Comparison of ENCODE assay signal across 8 mouse cellular contexts in the genomic region with DNA sequence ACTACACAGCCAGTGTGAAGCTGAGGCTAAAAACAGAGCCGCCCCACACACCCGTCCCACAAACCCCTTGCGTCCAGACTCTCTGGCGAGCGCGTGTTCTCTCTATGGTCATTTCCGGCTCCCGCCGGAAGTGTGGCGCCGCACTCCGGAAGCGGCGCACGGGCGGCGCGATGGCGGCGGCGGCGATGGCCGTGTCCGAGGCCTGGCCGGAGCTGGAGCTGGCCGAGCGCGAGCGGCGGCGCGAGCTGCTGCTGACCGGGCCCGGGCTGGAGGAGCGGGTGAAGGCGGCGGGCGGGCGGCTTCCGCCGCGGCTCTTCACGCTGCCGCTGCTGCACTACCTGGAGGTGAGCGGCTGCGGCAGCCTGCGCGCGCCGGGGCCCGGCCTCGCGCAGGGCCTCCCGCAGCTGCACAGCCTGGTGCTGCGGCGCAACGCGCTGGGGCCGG. TPM values are rescaled to one million over a fixed set of nuclear protein-coding genes. Genes with fewer than 3 reads are reported as not detected.
DNase-seq lines count a peak whose midpoint lies in the region; ATAC-seq and TF ChIP-seq lines count a peak whose summit lies in the region.

A gene (plus strand): TSS at position 86 of the 444 bp plus-strand sequence.

- no peak for TF ChIP-seq EP300 in liver, embryonic 14.5 days (IDR thresholded peaks at IDR 0.05; ENCODE audit: low read depth)

- DNase-seq in CD8-positive naive resting alpha-beta T cell, adult 2 months (ENCODE audit: low read depth in 2 of 2, low spot score in 2 of 2) = peak; percentile 37 to 49
- DNase-seq in brain, embryonic 18.5 days (ENCODE audit: low read depth, low spot score) = peak; percentile 78
- DNase-seq in liver, embryonic 14.5 days (ENCODE audit: low read depth in 3 of 3, low spot score in 3 of 3) = peak; percentile 60 to 68 (median 68)
- peak; percentile 88 for DNase-seq in neural tube, embryonic 10.5 days (ENCODE audit: extremely low spot score, low spot score)

- peak within 1 kb of the TSS; percentile 94 for H3K4me3 ChIP-seq in erythroblast, embryonic 14.5 days (replicated peaks)
- H3K4me3 ChIP-seq in heart, embryonic 12.5 days = peak within 1 kb of the TSS; percentile 79
- H3K4me3 ChIP-seq in kidney, embryonic 16.5 days (ENCODE audit: low read length) = peak within 1 kb of the TSS; percentile 100
- H3K4me3 ChIP-seq in liver, embryonic 14.5 days (ENCODE audit: insufficient read depth in 1 of 2, low read depth in 2 of 2, low read length in 2 of 2) = peak within 1 kb of the TSS; percentile 75 to 98
- peak within 1 kb of the TSS; percentile 98 for H3K4me3 ChIP-seq in stomach, embryonic 15.5 days (replicated peaks)

- peak; percentile 90 for ATAC-seq in heart, embryonic 12.5 days (ENCODE audit: insufficient number of reproducible peaks, low FRiP score)
- ATAC-seq in kidney, embryonic 16.5 days (ENCODE audit: low FRiP score, low TSS enrichment) = peak; percentile 96
- peak; percentile 91 for ATAC-seq in liver, embryonic 14.5 days (ENCODE audit: insufficient read depth)
- peak; percentile 95 for ATAC-seq in stomach, embryonic 15.5 days (ENCODE audit: insufficient read depth, low FRiP score, low read depth)

- no peaks in the 10 kb centered on the region for H3K9me3 ChIP-seq in erythroblast, embryonic 14.5 days (ENCODE audit: control insufficient read depth, low read length)
- H3K9me3 ChIP-seq in heart, embryonic 12.5 days (replicated peaks) = no peaks in the 10 kb centered on the region
- no peaks in the 10 kb centered on the region for H3K9me3 ChIP-seq in kidney, embryonic 16.5 days (ENCODE audit: low read length)
- no peaks in the 10 kb centered on the region for H3K9me3 ChIP-seq in liver, embryonic 14.5 days (ENCODE audit: control insufficient read depth, low read length)
- no peaks in the 10 kb centered on the region for H3K9me3 ChIP-seq in stomach, embryonic 15.5 days

- 0 out of 2 replicates have a peak within 1 kb of the TSS, but pooled peaks have one; percentile 10 for H3K27ac ChIP-seq in heart, embryonic 12.5 days (ENCODE audit: poor library complexity, severe bottlenecking)
- H3K27ac ChIP-seq in kidney, embryonic 16.5 days (ENCODE audit: low read length) = peak within 1 kb of the TSS; percentile 50; the same call in 1 of the 2 replicates
- H3K27ac ChIP-seq in liver, embryonic 14.5 days = peak within 1 kb of the TSS; percentile 50
- H3K27ac ChIP-seq in stomach, embryonic 15.5 days = peak within 1 kb of the TSS; percentile 40; the same call in 1 of the 2 replicates

- H3K36me3 ChIP-seq in erythroblast, embryonic 14.5 days (ENCODE audit: control insufficient read depth) = peaks cover 50% of the 10 kb centered on the region
- H3K36me3 ChIP-seq in heart, embryonic 12.5 days = peaks cover 35% of the 10 kb centered on the region
- peaks cover 27% of the 10 kb centered on the region for H3K36me3 ChIP-seq in kidney, embryonic 16.5 days (ENCODE audit: insufficient read depth, low read length)
- peaks cover 26% of the 10 kb centered on the region for H3K36me3 ChIP-seq in liver, embryonic 14.5 days (replicated peaks; ENCODE audit: control insufficient read depth, insufficient read depth, low read depth)
- H3K36me3 ChIP-seq in stomach, embryonic 15.5 days = peaks cover 16% of the 10 kb centered on the region

- TF ChIP-seq CTCF in liver, embryonic 14.5 days (IDR thresholded peaks at IDR 0.05; ENCODE audit: low read depth) = no peak

- H3K4me2 ChIP-seq in heart, embryonic 12.5 days = peak within 1 kb of the TSS; percentile 92
- H3K4me2 ChIP-seq in kidney, embryonic 16.5 days (replicated peaks; ENCODE audit: low read depth, low read length) = peak within 1 kb of the TSS; percentile 98
- H3K4me2 ChIP-seq in liver, embryonic 14.5 days (ENCODE audit: low read depth) = peak within 1 kb of the TSS; percentile 82
- H3K4me2 ChIP-seq in stomach, embryonic 15.5 days = peak within 1 kb of the TSS; percentile 91

- under 1% methylated on average over 59 of the region's 59 CpGs for WGBS in heart, embryonic 12.5 days
- WGBS in kidney, embryonic 16.5 days = 0% methylated on average over 41 of the region's 59 CpGs
- WGBS in liver, embryonic 14.5 days (ENCODE audit: insufficient replicate concordance) = under 1% methylated on average over 59 of the region's 59 CpGs
- WGBS in stomach, embryonic 15.5 days = under 1% methylated on average over 56 of the region's 59 CpGs

- peak within 1 kb of the TSS; percentile 96 for H3K9ac ChIP-seq in heart, embryonic 12.5 days
- peak within 1 kb of the TSS; percentile 96 for H3K9ac ChIP-seq in kidney, embryonic 16.5 days (replicated peaks; ENCODE audit: low read length)
- peak within 1 kb of the TSS; percentile 93 for H3K9ac ChIP-seq in liver, embryonic 14.5 days (replicated peaks)
- peak within 1 kb of the TSS; percentile 97 for H3K9ac ChIP-seq in stomach, embryonic 15.5 days

- H3K4me1 ChIP-seq in erythroblast, embryonic 14.5 days (ENCODE audit: control insufficient read depth) = peaks cover 56% of the 10 kb centered on the region
- H3K4me1 ChIP-seq in heart, embryonic 12.5 days (replicated peaks) = peaks cover 18% of the 10 kb centered on the region
- peaks cover 15% of the 10 kb centered on the region for H3K4me1 ChIP-seq in kidney, embryonic 16.5 days (ENCODE audit: insufficient read depth, low read length)
- peaks cover 16 to 22% of the 10 kb centered on the region in 2 experiments for H3K4me1 ChIP-seq in liver, embryonic 14.5 days (replicated peaks; ENCODE audit: control insufficient read depth in 2 of 2, insufficient read depth in 2 of 2, low read length in 1 of 2)
- H3K4me1 ChIP-seq in stomach, embryonic 15.5 days = peaks cover 19% of the 10 kb centered on the region

- no peaks in the 10 kb centered on the region for H3K27me3 ChIP-seq in erythroblast, embryonic 14.5 days (ENCODE audit: control insufficient read depth)
- H3K27me3 ChIP-seq in heart, embryonic 12.5 days (replicated peaks) = no peaks in the 10 kb centered on the region
- H3K27me3 ChIP-seq in kidney, embryonic 16.5 days (ENCODE audit: insufficient read depth, low read length) = no peaks in the 10 kb centered on the region
- H3K27me3 ChIP-seq in liver, embryonic 14.5 days (ENCODE audit: control insufficient read depth, insufficient read depth, low read length) = no peaks in the 10 kb centered on the region
- H3K27me3 ChIP-seq in stomach, embryonic 15.5 days (replicated peaks) = no peaks in the 10 kb centered on the region

RNA-seq across cellular contexts. Expression of the gene that starts here (rescaled TPM):
- 10.4 and 11.2 TPM in 2 replicates for polyA plus RNA-seq in erythroblast, embryonic 14.5 days (2012)
- polyA plus RNA-seq in heart, embryonic 12.5 days (2016; fragmentation: Nextera tagmentation; extraction: Ambion mirVana) = 21.8 and 27.2 TPM in 2 replicates
- 16.8 and 21.9 TPM in 2 replicates for polyA plus RNA-seq in kidney, embryonic 16.5 days (2015; fragmentation: Nextera tagmentation; extraction: Ambion mirVana)
- 20.8 and 23.6 TPM in 2 replicates for polyA plus RNA-seq in liver, embryonic 14.5 days (2012; rRNA removed)
- 13.2 and 15.1 TPM in 2 replicates for polyA plus RNA-seq in liver, embryonic 14.5 days (2014; fragmentation: Nextera tagmentation; extraction: Ambion mirVana)
- 20.9 and 23.5 TPM in 2 replicates for polyA plus RNA-seq in stomach, embryonic 15.5 days (2015; fragmentation: Nextera tagmentation; extraction: Ambion mirVana)

Comparison
In these comparisons a context has a peak if more than half of its experiments do, and no peak if none do; other contexts are left out.
1. Peak in every context shown above with its lines: DNase-seq, ATAC-seq, H3K4me3 ChIP-seq and H3K27ac ChIP-seq.